Mouse (Mus musculus): ENCODE measurements around the gene Gm5065.

Gene Gm5065

DNA sequence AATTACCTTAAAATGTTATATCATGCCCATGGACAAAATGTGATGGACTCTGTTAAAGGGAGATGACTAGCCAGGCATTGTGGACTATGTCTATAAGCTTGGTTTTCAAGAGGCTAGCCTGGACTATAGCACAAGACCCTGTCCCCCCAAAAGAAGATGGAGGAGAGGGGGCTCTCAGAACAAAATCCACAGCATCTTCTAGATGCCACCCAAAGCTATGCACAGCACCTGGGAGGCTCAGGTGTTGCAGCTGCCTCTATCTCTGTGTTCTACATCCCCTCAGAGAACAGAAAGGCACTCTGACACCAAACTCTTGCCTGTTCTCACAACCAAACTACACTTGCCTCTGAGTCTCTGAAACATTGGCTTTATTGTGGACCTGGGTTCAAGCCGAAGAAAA lies at the start of gene Gm5065:
Gm5065 (plus strand) TSS at position 301 of the 400 bp plus-strand sequence.
- no peak for DNase-seq

DNA sequence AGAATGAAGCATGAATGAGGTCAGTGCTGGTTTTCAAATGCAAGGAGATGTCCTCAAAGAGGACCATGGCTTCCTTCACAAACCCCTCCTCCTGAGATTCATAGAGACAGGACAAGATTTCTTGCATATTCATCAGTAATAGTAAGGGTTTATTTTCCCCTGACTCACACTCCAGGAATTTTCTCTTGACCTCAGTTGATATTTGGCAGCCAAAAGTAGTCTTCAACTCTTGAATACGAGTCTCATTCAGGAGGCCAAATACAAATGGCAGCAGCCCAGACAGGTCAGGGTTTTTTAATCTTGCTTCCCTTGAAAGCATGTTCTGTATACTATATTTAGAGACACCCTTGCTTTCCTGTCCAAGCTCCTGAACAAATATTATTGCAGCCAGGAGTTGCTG lies 22.8 kb upstream of the Gm5065 start:
- DNase-seq = no peak

DNA sequence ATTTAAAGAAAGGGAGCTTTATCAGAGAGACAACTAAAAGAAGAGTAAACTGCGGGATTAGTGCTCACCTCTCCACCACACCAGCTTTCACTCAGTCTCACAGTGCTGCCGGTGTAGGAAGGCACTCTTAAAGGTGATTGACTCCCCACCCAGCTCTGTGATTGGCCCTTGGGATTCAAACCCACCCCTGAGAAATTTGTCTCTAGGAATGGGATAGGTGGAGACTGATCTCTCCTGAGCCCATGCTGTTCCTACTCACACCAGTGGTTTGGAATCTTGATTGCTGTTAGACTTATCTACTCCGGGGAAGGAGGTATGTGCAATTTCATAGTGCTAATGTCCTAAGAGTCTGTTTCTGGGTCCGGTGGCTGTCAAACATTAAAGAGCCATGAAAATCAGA lies 598 bp downstream of the Gm5065 start, which contains the start of gene Nlrp2:
Nlrp2 (minus strand) TSS at position 101 of the 400 bp plus-strand sequence.
- DNase-seq = no peak

DNA sequence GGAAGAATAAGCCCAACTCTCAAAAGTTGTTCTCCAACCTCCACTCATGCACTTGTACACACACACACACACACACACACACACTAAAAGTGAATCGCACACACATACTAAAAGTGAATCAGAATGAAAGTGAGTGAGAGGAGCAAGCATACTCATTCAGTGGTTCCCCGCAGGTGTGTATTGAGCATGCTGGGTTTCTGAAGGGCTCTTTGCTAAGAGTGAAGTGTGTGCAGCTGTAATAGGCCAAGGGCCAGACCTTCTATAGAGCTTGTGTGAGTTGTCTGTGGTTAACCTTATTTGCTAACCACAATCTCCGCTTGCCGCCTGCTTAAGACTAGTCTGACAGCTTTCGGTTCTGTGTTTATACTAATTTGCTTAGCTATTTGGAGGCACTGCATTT lies 13.3 kb downstream of the Gm5065 start:
- no peak for DNase-seq

DNA sequence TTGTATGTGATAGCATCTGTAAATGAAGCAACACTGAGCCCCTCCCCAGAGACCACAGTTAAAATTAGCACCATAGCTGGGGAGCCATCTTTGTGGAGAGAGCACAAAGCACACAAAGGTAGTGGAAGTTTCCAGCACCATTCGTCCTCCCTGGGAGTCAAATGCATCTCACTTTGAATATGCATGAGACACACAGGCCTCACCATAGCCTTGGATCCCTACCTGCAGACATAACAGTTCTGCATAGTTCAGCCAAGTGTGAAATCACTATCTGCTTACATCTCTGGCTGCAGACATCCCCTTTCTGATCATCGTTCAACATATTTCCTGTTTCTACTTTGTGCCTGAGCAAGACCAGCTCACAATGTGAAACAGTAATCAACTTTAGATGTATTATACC lies 16.4 kb downstream of the Gm5065 start:
- no peak for DNase-seq

DNA sequence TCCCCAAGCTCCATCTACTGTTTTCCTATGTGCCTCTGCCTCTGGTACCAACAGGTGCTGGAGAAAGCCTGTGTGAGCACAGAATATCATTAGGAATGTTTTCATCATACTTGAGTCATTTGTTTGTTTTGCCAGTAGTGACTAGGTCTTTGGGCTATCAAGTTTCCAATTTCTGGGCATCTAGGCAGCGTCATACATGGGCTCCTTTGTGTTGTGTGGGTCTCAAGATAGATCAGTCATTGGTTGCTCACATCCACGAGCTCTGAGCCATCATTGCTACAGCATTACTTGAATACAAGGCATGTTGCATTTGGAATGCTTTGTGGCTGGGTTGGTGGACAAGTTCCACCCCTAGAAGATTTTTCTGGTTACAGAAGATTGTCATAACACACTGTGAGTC lies 55.9 kb downstream of the Gm5065 start:
- no peak for DNase-seq
